Mouse (Mus musculus): Measurements from ENCODE around the gene Birc2. TPM values are rescaled to one million over a fixed set of nuclear protein-coding genes. Genes with fewer than 3 reads are reported as not detected.
A peak's percentile ranks its signal among the peaks of the same experiment; 100 is the strongest.

Birc2 gene
- polyA plus RNA-seq, 1 experiment from 2014 or later: 47.1 TPM

DNA sequence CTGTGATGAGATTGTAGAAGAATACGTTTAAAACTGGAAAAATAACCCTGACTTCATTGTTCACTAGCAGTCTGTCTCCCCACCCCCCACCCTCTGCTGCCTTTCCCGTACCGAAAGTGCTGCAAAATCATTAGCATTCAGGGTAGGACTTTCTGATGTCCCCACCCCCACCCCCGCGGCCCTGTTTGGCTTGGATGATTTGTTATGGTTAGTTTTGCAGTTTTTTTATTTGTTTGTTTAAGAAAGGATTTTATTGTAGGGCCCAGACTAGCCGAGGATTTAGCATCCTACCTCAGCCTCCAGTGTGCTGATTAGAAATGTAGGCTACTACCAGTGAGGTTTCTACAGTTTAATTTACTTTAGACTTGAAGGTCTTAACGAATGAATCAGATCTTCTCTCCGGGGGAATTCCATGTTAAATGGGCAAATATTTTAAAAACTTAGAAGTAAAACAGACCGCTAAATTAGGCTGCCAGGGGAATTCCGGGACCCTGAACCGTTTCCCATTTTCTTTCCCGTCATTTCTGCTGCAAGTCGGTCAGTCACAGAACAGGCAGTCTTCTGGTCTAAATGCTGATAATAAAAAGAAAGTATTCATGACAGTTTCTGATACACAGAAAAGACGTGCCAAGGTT, 1.1 kb upstream of the Birc2 start:
- ATAC-seq (ENCODE audit: insufficient number of reproducible peaks, insufficient read depth, low FRiP score, low TSS enrichment): no peak
- H3K27me3 ChIP-seq: no peaks in the 10 kb centered on the region
- peaks cover 10% of the 10 kb centered on the region; the same call in 1 of the 2 replicates for H3K4me1 ChIP-seq
- peak overlapping the region; percentile 99 for H3K27ac ChIP-seq
- peaks cover 12% of the 10 kb centered on the region; the same call in 1 of the 2 replicates for H3K36me3 ChIP-seq
- peak overlapping the region; percentile 82 for H3K9ac ChIP-seq
- H3K4me3 ChIP-seq: peak overlapping the region; percentile 61
- peak overlapping the region; percentile 61 for H3K4me2 ChIP-seq (replicated peaks)
- whole genome bisulfite sequencing: 13% methylated on average over 14 of the region's 14 CpGs
- no peaks in the 10 kb centered on the region for H3K9me3 ChIP-seq

GRCm38 (mm10) chr9:7836331-7836730, 533 bp downstream of the Birc2 start:
- Histone ChIP-seq H3K4me1 (peaks cover 14% of the 10 kb centered on the region; the same call in 1 of the 2 replicates), H3K4me3 (peak overlapping the region; percentile 61), H3K9me3 (no peaks in the 10 kb centered on the region), H3K9ac (peak overlapping the region; percentile 76), H3K36me3 (peaks cover 16% of the 10 kb centered on the region; the same call in 1 of the 2 replicates), H3K27me3 (no peaks in the 10 kb centered on the region), H3K4me2 (replicated peaks) (peak overlapping the region; percentile 61), H3K27ac (peak overlapping the region; percentile 99)
- ATAC-seq (ENCODE audit: insufficient number of reproducible peaks, insufficient read depth, low FRiP score, low TSS enrichment): peak; percentile 67; the same call in 1 of the 2 replicates
- WGBS: under 1% methylated on average over 16 of the region's 16 CpGs

GRCm38 (mm10) chr9:7835302-7835701, 1.6 kb downstream of the Birc2 start:
- no peak for ATAC-seq (ENCODE audit: insufficient number of reproducible peaks, insufficient read depth, low FRiP score, low TSS enrichment)
- H3K4me1 ChIP-seq: peaks cover 14% of the 10 kb centered on the region; the same call in 1 of the 2 replicates
- no peak overlapping the region for H3K4me3 ChIP-seq
- H3K27ac ChIP-seq: no peak overlapping the region
- H3K27me3 ChIP-seq: no peaks in the 10 kb centered on the region
- no peaks in the 10 kb centered on the region for H3K9me3 ChIP-seq
- H3K36me3 ChIP-seq: peaks cover 16% of the 10 kb centered on the region; the same call in 1 of the 2 replicates
- H3K9ac ChIP-seq: no peak overlapping the region
- peak overlapping the region; percentile 42; the same call in 1 of the 2 replicates for H3K4me2 ChIP-seq (replicated peaks)
- WGBS: 85% methylated on average over 1 of the region's 1 CpGs

GRCm38 (mm10) chr9:7833421-7833820, 3.4 kb downstream of the Birc2 start:
- WGBS: 86% methylated on average over 6 of the region's 6 CpGs
- H3K4me2 ChIP-seq (replicated peaks): 0 out of 2 replicates have a peak overlapping the region, but pooled peaks have one; percentile 17
- peaks cover 16% of the 10 kb centered on the region; the same call in 1 of the 2 replicates for H3K36me3 ChIP-seq
- no peaks in the 10 kb centered on the region for H3K9me3 ChIP-seq
- H3K9ac ChIP-seq: no peak overlapping the region
- no peak overlapping the region for H3K4me3 ChIP-seq
- no peak for ATAC-seq (ENCODE audit: insufficient number of reproducible peaks, insufficient read depth, low FRiP score, low TSS enrichment)
- no peaks in the 10 kb centered on the region for H3K27me3 ChIP-seq
- no peak overlapping the region for H3K27ac ChIP-seq
- peaks cover 16% of the 10 kb centered on the region; the same call in 1 of the 2 replicates for H3K4me1 ChIP-seq

- 88% methylated on average over 9 of the region's 9 CpGs for WGBS
- peaks cover 16% of the 10 kb centered on the region; the same call in 1 of the 2 replicates for H3K4me1 ChIP-seq
These were observed 7.0 kb downstream of the Birc2 start for GRCm38 (mm10) chr9:7829531-7830528.

GRCm38 (mm10) chr9:7828706-7829105, 8.2 kb downstream of the Birc2 start:
- Histone ChIP-seq H3K4me2 (replicated peaks) (no peak overlapping the region), H3K9me3 (no peaks in the 10 kb centered on the region), H3K27me3 (no peaks in the 10 kb centered on the region), H3K4me3 (no peak overlapping the region), H3K4me1 (peaks cover 12% of the 10 kb centered on the region; the same call in 1 of the 2 replicates), H3K9ac (no peak overlapping the region), H3K36me3 (peaks cover 19% of the 10 kb centered on the region), H3K27ac (no peak overlapping the region)
- no peak for ATAC-seq (ENCODE audit: insufficient number of reproducible peaks, insufficient read depth, low FRiP score, low TSS enrichment)
- WGBS: 95% methylated on average over 4 of the region's 4 CpGs

More at GRCm38 (mm10) chr9:7829531-7830528, 7.0 kb downstream of the Birc2 start:
- Histone ChIP-seq H3K27ac (no peak overlapping the region), H3K9me3 (no peaks in the 10 kb centered on the region), H3K4me2 (replicated peaks) (no peak overlapping the region), H3K27me3 (no peaks in the 10 kb centered on the region), H3K4me3 (no peak overlapping the region), H3K9ac (no peak overlapping the region), H3K36me3 (peaks cover 24% of the 10 kb centered on the region; the same call in 1 of the 2 replicates)
- ATAC-seq (ENCODE audit: insufficient number of reproducible peaks, insufficient read depth, low FRiP score, low TSS enrichment): no peak

DNA sequence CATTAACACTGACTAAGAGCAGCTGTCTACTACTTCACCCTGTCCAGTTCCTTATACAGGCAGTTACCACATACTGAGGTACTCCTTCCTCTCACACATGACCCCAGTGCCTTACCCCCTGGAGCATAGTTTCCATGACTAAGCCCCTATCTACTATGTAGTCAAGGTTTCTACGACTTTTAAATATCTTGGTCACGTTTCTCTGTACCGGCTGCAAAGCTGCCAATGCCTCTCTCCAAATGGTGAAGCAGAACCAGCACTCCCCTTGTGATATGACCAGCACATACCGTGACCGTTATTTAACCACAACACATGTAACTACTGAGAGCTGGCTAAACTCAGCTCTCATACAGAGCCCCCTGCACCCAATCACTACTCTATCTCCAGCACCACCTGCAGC, 11.9 kb downstream of the Birc2 start:
- H3K4me3 ChIP-seq: no peak overlapping the region
- ATAC-seq (ENCODE audit: insufficient number of reproducible peaks, insufficient read depth, low FRiP score, low TSS enrichment): no peak
- H3K27ac ChIP-seq: no peak overlapping the region
- 90% methylated on average over 5 of the region's 5 CpGs for WGBS
- H3K4me1 ChIP-seq: 0 out of 2 replicates have a peak, but pooled peaks cover 3% of the 10 kb centered on the region
- no peak overlapping the region for H3K9ac ChIP-seq
- peaks cover 29% of the 10 kb centered on the region for H3K36me3 ChIP-seq
- H3K27me3 ChIP-seq: no peaks in the 10 kb centered on the region
- no peak overlapping the region for H3K4me2 ChIP-seq (replicated peaks)
- H3K9me3 ChIP-seq: no peaks in the 10 kb centered on the region

GRCm38 (mm10) chr9:7822758-7823157, 14.1 kb downstream of the Birc2 start:
- ATAC-seq (ENCODE audit: insufficient number of reproducible peaks, insufficient read depth, low FRiP score, low TSS enrichment): no peak
- Histone ChIP-seq H3K9me3 (no peaks in the 10 kb centered on the region), H3K9ac (no peak overlapping the region), H3K36me3 (peaks cover 44% of the 10 kb centered on the region), H3K4me3 (no peak overlapping the region), H3K27ac (no peak overlapping the region), H3K4me2 (replicated peaks) (no peak overlapping the region), H3K27me3 (no peaks in the 10 kb centered on the region), H3K4me1 (no peaks in the 10 kb centered on the region)
- 80% methylated on average over 3 of the region's 3 CpGs for WGBS

GRCm38 (mm10) chr9:7805101-7805506, 31.8 kb downstream of the Birc2 start:
- H3K4me2 ChIP-seq (replicated peaks): no peak overlapping the region
- H3K27me3 ChIP-seq: no peaks in the 10 kb centered on the region
- H3K36me3 ChIP-seq: no peaks in the 10 kb centered on the region
- 64% methylated on average over 5 of the region's 5 CpGs for WGBS
- H3K27ac ChIP-seq: no peak overlapping the region
- H3K9ac ChIP-seq: no peak overlapping the region
- ATAC-seq (ENCODE audit: insufficient number of reproducible peaks, insufficient read depth, low FRiP score, low TSS enrichment): no peak
- no peaks in the 10 kb centered on the region for H3K9me3 ChIP-seq
- H3K4me1 ChIP-seq: no peaks in the 10 kb centered on the region
- no peak overlapping the region for H3K4me3 ChIP-seq

DNA sequence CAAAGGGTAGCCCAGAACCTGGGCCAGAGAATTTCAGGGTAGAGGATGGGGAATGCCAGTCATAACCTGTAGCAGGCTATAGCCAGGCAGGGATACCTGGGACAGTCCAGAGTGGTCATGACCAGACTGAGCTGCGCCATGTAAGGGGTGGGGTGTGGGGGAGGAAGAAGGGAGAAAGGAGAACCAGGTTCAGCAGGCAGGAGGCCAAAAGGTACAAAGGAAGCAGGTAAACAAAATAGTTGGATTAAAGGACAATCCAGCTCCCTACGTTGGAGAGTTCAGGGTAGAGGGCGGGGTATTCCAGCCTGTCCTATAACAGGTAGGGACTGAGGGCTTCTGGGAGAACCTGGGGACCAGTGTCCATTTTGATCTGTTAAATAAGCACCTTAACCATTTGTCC, 38.3 kb downstream of the Birc2 start:
- Histone ChIP-seq H3K36me3 (0 out of 2 replicates have a peak, but pooled peaks cover 4% of the 10 kb centered on the region), H3K4me3 (no peak overlapping the region), H3K27me3 (no peaks in the 10 kb centered on the region), H3K4me1 (no peaks in the 10 kb centered on the region), H3K9me3 (no peaks in the 10 kb centered on the region), H3K27ac (no peak overlapping the region), H3K9ac (no peak overlapping the region), H3K4me2 (replicated peaks) (no peak overlapping the region)
- ATAC-seq (ENCODE audit: insufficient number of reproducible peaks, insufficient read depth, low FRiP score, low TSS enrichment): 0 out of 2 replicates have a peak, but pooled peaks have one; percentile 41
- 93% methylated on average over 3 of the region's 3 CpGs for whole genome bisulfite sequencing

- Histone ChIP-seq H3K4me3 (no peak overlapping the region), H3K4me1 (no peaks in the 10 kb centered on the region), H3K36me3 (0 out of 2 replicates have a peak, but pooled peaks cover 7% of the 10 kb centered on the region), H3K27ac (no peak overlapping the region), H3K27me3 (no peaks in the 10 kb centered on the region), H3K9me3 (no peaks in the 10 kb centered on the region), H3K9ac (no peak overlapping the region), H3K4me2 (replicated peaks) (no peak overlapping the region)
- 81% methylated on average over 2 of the region's 2 CpGs for WGBS
- ATAC-seq (ENCODE audit: insufficient number of reproducible peaks, insufficient read depth, low FRiP score, low TSS enrichment): no peak
These were observed 39.3 kb downstream of the Birc2 start for GRCm38 (mm10) chr9:7797542-7797941.
